Comparison of ENCODE assay signal across 14 mouse cellular contexts in the genomic region with DNA sequence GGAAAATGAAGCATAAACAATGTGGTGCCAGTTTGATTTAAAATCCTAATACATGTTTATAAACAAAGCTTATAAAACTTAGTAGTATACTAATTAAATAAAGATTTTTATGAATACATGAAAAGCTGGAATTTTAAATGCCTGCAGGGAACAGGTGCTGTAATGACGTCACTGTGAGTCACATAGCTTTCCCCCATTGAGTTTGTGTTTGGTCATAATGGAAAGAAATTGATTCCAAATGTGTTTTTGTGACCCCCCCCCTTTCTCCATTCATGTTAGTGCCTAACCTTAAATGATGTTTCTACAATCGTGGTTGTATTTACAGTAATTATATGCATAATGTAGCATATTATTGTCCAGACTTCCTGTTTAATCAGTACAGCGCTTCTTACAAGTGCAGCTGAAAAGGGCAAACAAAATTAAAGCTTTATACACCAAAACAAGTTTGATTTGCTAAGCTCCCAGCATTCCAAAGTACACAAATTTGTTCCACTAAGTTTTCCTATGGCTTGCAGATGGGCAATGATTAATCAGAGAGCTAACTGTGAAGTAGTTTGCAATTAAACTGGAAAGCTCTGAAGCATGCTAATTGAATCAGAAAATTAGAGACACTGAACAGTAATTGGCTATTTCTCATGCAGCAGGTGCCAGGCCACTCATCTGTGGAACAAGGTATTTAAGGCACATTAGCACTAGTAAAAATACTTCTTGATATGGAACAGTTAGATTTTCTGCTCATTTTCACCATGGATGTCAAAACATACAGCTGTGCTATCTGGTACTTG.
DNase-seq lines count a peak whose midpoint lies in the region; ATAC-seq and TF ChIP-seq lines count a peak whose summit lies in the region.
"Had no signal": no experiment of that assay in that cellular context is flagged by ENCODE, and none has a peak within 500 bp of the region (broad histone marks: within the 10 kb centered on the region; RNA-seq: fewer than 3 reads in every experiment).

No protein-coding gene starts in this region.

- no peak overlapping the region for H3K27ac ChIP-seq in liver, postnatal 0 days (ENCODE audit: low read depth)
- no peak overlapping the region for H3K27ac ChIP-seq in liver, embryonic 12.5 days
- peak overlapping the region; percentile 33; the same call in 1 of the 2 replicates for H3K27ac ChIP-seq in forebrain, embryonic 15.5 days (replicated peaks)
- H3K27ac ChIP-seq in neural tube, embryonic 14.5 days (ENCODE audit: low read depth, low read length): no peak overlapping the region
- H3K27ac ChIP-seq: heart, embryonic 10.5 days; liver, embryonic 15.5 days; neural tube, embryonic 12.5 days had no signal

- peak; percentile 24 for ATAC-seq in frontal cortex, adult (ENCODE audit: low TSS enrichment)
- no peak for ATAC-seq in liver, postnatal 0 days
- no peak for ATAC-seq in liver, embryonic 12.5 days
- peak; percentile 85 for ATAC-seq in forebrain, embryonic 15.5 days (replicated peaks)
- ATAC-seq in neural tube, embryonic 14.5 days (ENCODE audit: low read depth): peak; percentile 44; the same call in 1 of the 2 replicates

- no peak for TF ChIP-seq EP300 in liver, postnatal 0 days (IDR thresholded peaks at IDR 0.05; ENCODE audit: low read depth)

- no peaks in the 10 kb centered on the region for H3K4me1 ChIP-seq in liver, postnatal 0 days (ENCODE audit: insufficient read depth)
- no peaks in the 10 kb centered on the region for H3K4me1 ChIP-seq in liver, embryonic 12.5 days
- H3K4me1 ChIP-seq in forebrain, embryonic 15.5 days: peaks cover 17% of the 10 kb centered on the region
- no peaks in the 10 kb centered on the region for H3K4me1 ChIP-seq in neural tube, embryonic 14.5 days (ENCODE audit: control insufficient read depth, insufficient read depth, low read length)
- H3K4me1 ChIP-seq: liver, embryonic 15.5 days; neural tube, embryonic 12.5 days had no signal

- no peaks in the 10 kb centered on the region for H3K27me3 ChIP-seq in liver, postnatal 0 days (ENCODE audit: insufficient read depth, low read length)
- no peaks in the 10 kb centered on the region for H3K27me3 ChIP-seq in liver, embryonic 12.5 days (replicated peaks)
- no peaks in the 10 kb centered on the region for H3K27me3 ChIP-seq in forebrain, embryonic 15.5 days
- no peaks in the 10 kb centered on the region for H3K27me3 ChIP-seq in neural tube, embryonic 14.5 days (ENCODE audit: control insufficient read depth, insufficient read depth, low read length)
- H3K27me3 ChIP-seq: liver, embryonic 15.5 days; neural tube, embryonic 12.5 days had no signal

- TF ChIP-seq CTCF in liver, postnatal 0 days (IDR thresholded peaks at IDR 0.05; ENCODE audit: low read depth): no peak

- H3K36me3 ChIP-seq in liver, postnatal 0 days (replicated peaks; ENCODE audit: insufficient read depth, low read length): no peaks in the 10 kb centered on the region
- no peaks in the 10 kb centered on the region for H3K36me3 ChIP-seq in liver, embryonic 12.5 days
- no peaks in the 10 kb centered on the region for H3K36me3 ChIP-seq in forebrain, embryonic 15.5 days
- H3K36me3 ChIP-seq in neural tube, embryonic 14.5 days (ENCODE audit: control insufficient read depth, insufficient read depth, low read length): no peaks in the 10 kb centered on the region
- H3K36me3 ChIP-seq: heart, embryonic 10.5 days; liver, embryonic 15.5 days; neural tube, embryonic 12.5 days had no signal

- no peaks in the 10 kb centered on the region for H3K9me3 ChIP-seq in liver, postnatal 0 days (ENCODE audit: low read length)
- H3K9me3 ChIP-seq in liver, embryonic 12.5 days (replicated peaks): no peaks in the 10 kb centered on the region
- H3K9me3 ChIP-seq in forebrain, embryonic 15.5 days: no peaks in the 10 kb centered on the region
- H3K9me3 ChIP-seq in neural tube, embryonic 14.5 days (ENCODE audit: control insufficient read depth, low read length): no peaks in the 10 kb centered on the region
- H3K9me3 ChIP-seq: heart, embryonic 10.5 days; liver, embryonic 15.5 days; neural tube, embryonic 12.5 days had no signal

- no peak for DNase-seq in frontal cortex, postnatal 25 days (ENCODE audit: low spot score in 2 of 2)
- DNase-seq in liver, postnatal 0 days: no peak
- no peak for DNase-seq in urinary bladder, adult 2 months (ENCODE audit: low spot score)
- no peak for DNase-seq in right cerebral cortex, postnatal 4 days
- DNase-seq: adrenal gland, adult 8-10 months; B cell, adult 2 months; thymus, adult 18-20 months had no signal

- WGBS in liver, postnatal 0 days (ENCODE audit: insufficient replicate concordance): 51% methylated on average over 3 of the region's 3 CpGs
- WGBS in liver, embryonic 12.5 days (ENCODE audit: insufficient replicate concordance): 66% methylated on average over 3 of the region's 3 CpGs
- 7% methylated on average over 3 of the region's 3 CpGs for WGBS in forebrain, embryonic 15.5 days
- WGBS in neural tube, embryonic 14.5 days: 47% methylated on average over 3 of the region's 3 CpGs

- peak overlapping the region; percentile 44; the same call in 1 of the 2 replicates for H3K4me2 ChIP-seq in liver, postnatal 0 days (ENCODE audit: low read depth, low read length)
- H3K4me2 ChIP-seq in liver, embryonic 12.5 days: no peak overlapping the region
- H3K4me2 ChIP-seq in forebrain, embryonic 15.5 days (replicated peaks): no peak overlapping the region
- no peak overlapping the region for H3K4me2 ChIP-seq in neural tube, embryonic 14.5 days (ENCODE audit: low read depth, low read length)
- H3K4me2 ChIP-seq: liver, embryonic 15.5 days; neural tube, embryonic 12.5 days had no signal

- no peak overlapping the region for H3K4me3 ChIP-seq in liver, postnatal 0 days (ENCODE audit: low read depth, low read length)
- H3K4me3 ChIP-seq in liver, embryonic 12.5 days: no peak overlapping the region
- no peak overlapping the region for H3K4me3 ChIP-seq in forebrain, embryonic 15.5 days
- no peak overlapping the region for H3K4me3 ChIP-seq in neural tube, embryonic 14.5 days (ENCODE audit: low read depth, low read length)
- H3K4me3 ChIP-seq: heart, embryonic 10.5 days; liver, embryonic 15.5 days; neural tube, embryonic 12.5 days had no signal

- H3K9ac ChIP-seq in liver, postnatal 0 days (replicated peaks): no peak overlapping the region
- H3K9ac ChIP-seq in liver, embryonic 12.5 days: no peak overlapping the region
- no peak overlapping the region for H3K9ac ChIP-seq in forebrain, embryonic 15.5 days (replicated peaks)
- H3K9ac ChIP-seq in neural tube, embryonic 14.5 days (replicated peaks; ENCODE audit: low read depth, low read length): no peak overlapping the region
- H3K9ac ChIP-seq: liver, embryonic 15.5 days; neural tube, embryonic 12.5 days had no signal

Comparison
In these comparisons a context has a peak if more than half of its experiments do, and no peak if none do; other contexts are left out.
1. ATAC-seq: peak in frontal cortex, adult (single experiment), forebrain, embryonic 15.5 days (single experiment) and neural tube, embryonic 14.5 days (single experiment); none in liver, postnatal 0 days (single experiment) and liver, embryonic 12.5 days (single experiment).